Mouse (Mus musculus): ENCODE measurements at regions not wholly inside any gene's neighbourhood (a gene's known extent, or its start where the extent isn't known, plus 50 kb on each side); places are given as distances from the start of the nearest gene placed in this dataset.

- no peak for ATAC-seq (ENCODE audit: low read depth)
- Histone ChIP-seq H3K36me3 (ENCODE audit: control insufficient read depth, insufficient read depth, low read length) (no peaks in the 10 kb centered on the region), H3K4me2 (ENCODE audit: low read depth, low read length) (no peak overlapping the region), H3K27ac (ENCODE audit: low read length) (no peak overlapping the region), H3K27me3 (ENCODE audit: control insufficient read depth, insufficient read depth, low read depth, low read length) (no peaks in the 10 kb centered on the region), H3K4me1 (replicated peaks; ENCODE audit: control insufficient read depth, insufficient read depth, low read length) (no peaks in the 10 kb centered on the region), H3K4me3 (ENCODE audit: low read length) (no peak overlapping the region), H3K9me3 (ENCODE audit: control insufficient read depth, low read length) (peaks cover 3% of the 10 kb centered on the region; the same call in 1 of the 2 replicates), H3K9ac (ENCODE audit: low read length) (no peak overlapping the region)
- WGBS = 52% methylated on average over 17 of the region's 17 CpGs
Observed at GRCm38 (mm10) chr9:113380408-113381129, 327.5 kb downstream of the Pdcd6ip start.

DNA sequence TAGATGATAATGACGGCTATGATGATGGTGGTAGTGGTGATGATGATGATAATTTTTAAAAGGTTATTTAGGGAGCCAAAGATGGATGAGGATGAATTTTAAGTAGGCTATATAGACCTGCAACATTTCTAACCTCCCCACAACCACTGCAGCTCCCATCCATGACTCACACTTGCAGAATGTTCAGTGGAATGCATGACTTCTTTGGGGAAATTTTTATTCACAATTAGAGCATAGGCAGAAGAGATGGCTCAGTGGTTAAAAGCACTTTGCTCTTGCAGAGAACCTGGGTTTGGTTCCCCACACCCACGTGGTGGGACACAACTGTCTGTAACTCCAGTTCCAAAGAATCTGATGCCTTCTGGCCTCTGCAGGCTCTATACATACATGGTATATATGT lies 329.5 kb downstream of the Pdcd6ip start:
- WGBS = 64% methylated on average over 2 of the region's 2 CpGs
- no peaks in the 10 kb centered on the region for H3K4me1 ChIP-seq (replicated peaks; ENCODE audit: control insufficient read depth, insufficient read depth, low read length)

GRCm38 (mm10) chr9:113371718-113372306 lies 336.2 kb downstream of the Pdcd6ip start:
- ATAC-seq (ENCODE audit: low read depth) = no peak
- Histone ChIP-seq H3K36me3 (ENCODE audit: control insufficient read depth, insufficient read depth, low read length) (no peaks in the 10 kb centered on the region), H3K9ac (ENCODE audit: low read length) (no peak overlapping the region), H3K4me2 (ENCODE audit: low read depth, low read length) (no peak overlapping the region), H3K4me1 (replicated peaks; ENCODE audit: control insufficient read depth, insufficient read depth, low read length) (no peaks in the 10 kb centered on the region), H3K27ac (ENCODE audit: low read length) (no peak overlapping the region), H3K4me3 (ENCODE audit: low read length) (no peak overlapping the region), H3K9me3 (ENCODE audit: control insufficient read depth, low read length) (no peaks in the 10 kb centered on the region), H3K27me3 (ENCODE audit: control insufficient read depth, insufficient read depth, low read depth, low read length) (no peaks in the 10 kb centered on the region)
- WGBS = 73% methylated on average over 7 of the region's 7 CpGs

More for the DNA sequence above, 329.5 kb downstream of the Pdcd6ip start:
- ATAC-seq (ENCODE audit: low read depth) = no peak
- Histone ChIP-seq H3K36me3 (ENCODE audit: control insufficient read depth, insufficient read depth, low read length) (no peaks in the 10 kb centered on the region), H3K4me3 (ENCODE audit: low read length) (no peak overlapping the region), H3K9me3 (ENCODE audit: control insufficient read depth, low read length) (no peaks in the 10 kb centered on the region), H3K9ac (ENCODE audit: low read length) (no peak overlapping the region), H3K27ac (ENCODE audit: low read length) (no peak overlapping the region), H3K27me3 (ENCODE audit: control insufficient read depth, insufficient read depth, low read depth, low read length) (no peaks in the 10 kb centered on the region), H3K4me2 (ENCODE audit: low read depth, low read length) (no peak overlapping the region)

GRCm38 (mm10) chr9:113347942-113348341 lies 360.1 kb downstream of the Pdcd6ip start:
- WGBS = 67% methylated on average over 5 of the region's 5 CpGs
- no peak overlapping the region for H3K4me2 ChIP-seq (ENCODE audit: low read depth, low read length)
- H3K36me3 ChIP-seq (ENCODE audit: control insufficient read depth, insufficient read depth, low read length) = no peaks in the 10 kb centered on the region
- H3K27me3 ChIP-seq (ENCODE audit: control insufficient read depth, insufficient read depth, low read depth, low read length) = no peaks in the 10 kb centered on the region
- H3K27ac ChIP-seq (ENCODE audit: low read length) = no peak overlapping the region
- no peaks in the 10 kb centered on the region for H3K4me1 ChIP-seq (replicated peaks; ENCODE audit: control insufficient read depth, insufficient read depth, low read length)
- ATAC-seq (ENCODE audit: low read depth) = no peak
- H3K4me3 ChIP-seq (ENCODE audit: low read length) = no peak overlapping the region
- no peaks in the 10 kb centered on the region for H3K9me3 ChIP-seq (ENCODE audit: control insufficient read depth, low read length)
- no peak overlapping the region for H3K9ac ChIP-seq (ENCODE audit: low read length)

DNA sequence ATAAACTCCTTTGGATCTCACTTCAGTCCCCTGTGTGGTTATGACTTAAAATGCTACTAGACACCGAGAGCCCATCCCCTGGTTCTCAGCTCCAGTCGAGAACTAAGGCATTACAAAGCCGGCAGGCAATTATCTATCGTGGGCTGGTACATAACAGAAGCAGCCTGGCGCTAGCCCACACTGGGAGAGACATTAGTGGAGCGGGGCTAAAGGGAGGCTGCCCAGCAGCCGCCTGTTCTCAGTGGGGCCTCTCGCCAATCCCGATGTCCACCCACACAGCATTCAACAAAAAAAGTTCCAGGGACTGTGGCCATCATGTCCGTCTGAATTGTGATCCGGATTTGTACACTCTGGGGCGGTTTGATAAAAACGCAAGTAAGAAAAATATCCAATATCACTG lies 361.5 kb downstream of the Pdcd6ip start:
- Histone ChIP-seq H3K4me1 (replicated peaks; ENCODE audit: control insufficient read depth, insufficient read depth, low read length) (no peaks in the 10 kb centered on the region), H3K4me3 (ENCODE audit: low read length) (no peak overlapping the region), H3K4me2 (ENCODE audit: low read depth, low read length) (no peak overlapping the region), H3K9ac (ENCODE audit: low read length) (no peak overlapping the region), H3K9me3 (ENCODE audit: control insufficient read depth, low read length) (no peaks in the 10 kb centered on the region), H3K27me3 (ENCODE audit: control insufficient read depth, insufficient read depth, low read depth, low read length) (no peaks in the 10 kb centered on the region), H3K36me3 (ENCODE audit: control insufficient read depth, insufficient read depth, low read length) (no peaks in the 10 kb centered on the region), H3K27ac (ENCODE audit: low read length) (no peak overlapping the region)
- 67% methylated on average over 13 of the region's 13 CpGs for WGBS
- no peak for ATAC-seq (ENCODE audit: low read depth)

DNA sequence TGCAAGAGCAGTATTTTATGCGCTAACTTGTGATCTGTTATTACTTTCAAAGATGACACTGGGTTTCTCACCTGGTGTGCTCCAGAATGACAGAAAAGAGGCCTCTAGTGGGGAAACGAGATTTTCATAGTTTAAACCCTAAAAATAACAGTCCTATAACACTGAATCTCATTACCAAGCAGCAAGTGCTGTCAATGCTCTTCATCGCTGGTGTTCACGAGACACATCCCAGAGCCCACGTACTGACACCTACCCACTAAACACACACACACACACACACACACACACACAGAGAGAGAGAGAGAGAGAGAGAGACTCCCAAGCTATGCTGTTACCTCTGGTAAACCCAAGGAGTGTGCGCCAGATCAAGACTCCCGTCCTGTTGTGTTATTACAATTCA lies 365.9 kb downstream of the Pdcd6ip start:
- Histone ChIP-seq H3K4me2 (ENCODE audit: low read depth, low read length) (no peak overlapping the region), H3K27me3 (ENCODE audit: control insufficient read depth, insufficient read depth, low read depth, low read length) (no peaks in the 10 kb centered on the region), H3K4me3 (ENCODE audit: low read length) (no peak overlapping the region), H3K4me1 (replicated peaks; ENCODE audit: control insufficient read depth, insufficient read depth, low read length) (no peaks in the 10 kb centered on the region), H3K9me3 (ENCODE audit: control insufficient read depth, low read length) (no peaks in the 10 kb centered on the region), H3K9ac (ENCODE audit: low read length) (no peak overlapping the region), H3K36me3 (ENCODE audit: control insufficient read depth, insufficient read depth, low read length) (no peaks in the 10 kb centered on the region), H3K27ac (ENCODE audit: low read length) (no peak overlapping the region)
- WGBS = 68% methylated on average over 7 of the region's 7 CpGs
- no peak for ATAC-seq (ENCODE audit: low read depth)

DNA sequence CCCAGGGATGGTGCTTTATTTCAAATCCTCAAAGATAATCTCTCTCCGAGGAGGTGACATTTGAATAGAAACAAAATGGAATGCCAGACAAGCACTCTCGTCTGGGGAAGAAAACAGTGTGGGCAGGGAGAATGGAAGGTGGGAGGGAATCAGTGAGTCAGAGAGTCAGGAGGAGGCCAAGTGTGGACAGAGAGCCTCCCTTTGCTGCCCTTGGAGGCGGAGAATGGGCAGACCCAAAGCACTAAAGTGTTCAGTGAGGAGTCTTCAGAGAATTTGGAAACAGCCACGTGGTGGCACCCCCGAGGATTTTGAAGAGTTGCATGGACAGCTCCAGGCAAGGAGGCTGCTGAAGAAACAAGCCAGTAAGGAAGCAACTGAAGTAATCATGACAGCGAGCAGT lies 367.2 kb downstream of the Pdcd6ip start:
- H3K4me1 ChIP-seq (replicated peaks; ENCODE audit: control insufficient read depth, insufficient read depth, low read length) = no peaks in the 10 kb centered on the region
- no peak overlapping the region for H3K27ac ChIP-seq (ENCODE audit: low read length)
- H3K36me3 ChIP-seq (ENCODE audit: control insufficient read depth, insufficient read depth, low read length) = no peaks in the 10 kb centered on the region
- ATAC-seq (ENCODE audit: low read depth) = no peak
- H3K4me2 ChIP-seq (ENCODE audit: low read depth, low read length) = no peak overlapping the region
- H3K4me3 ChIP-seq (ENCODE audit: low read length) = no peak overlapping the region
- H3K9me3 ChIP-seq (ENCODE audit: control insufficient read depth, low read length) = no peaks in the 10 kb centered on the region
- 49% methylated on average over 6 of the region's 6 CpGs for WGBS
- H3K27me3 ChIP-seq (ENCODE audit: control insufficient read depth, insufficient read depth, low read depth, low read length) = no peaks in the 10 kb centered on the region
- no peak overlapping the region for H3K9ac ChIP-seq (ENCODE audit: low read length)

- H3K4me1 ChIP-seq (replicated peaks; ENCODE audit: control insufficient read depth, insufficient read depth, low read length) = no peaks in the 10 kb centered on the region
- H3K27ac ChIP-seq (ENCODE audit: low read length) = no peak overlapping the region
- 76% methylated on average over 3 of the region's 3 CpGs for WGBS
- no peak overlapping the region for H3K9ac ChIP-seq (ENCODE audit: low read length)
- no peak for ATAC-seq (ENCODE audit: low read depth)
- no peaks in the 10 kb centered on the region for H3K36me3 ChIP-seq (ENCODE audit: control insufficient read depth, insufficient read depth, low read length)
- no peak overlapping the region for H3K4me2 ChIP-seq (ENCODE audit: low read depth, low read length)
- no peak overlapping the region for H3K4me3 ChIP-seq (ENCODE audit: low read length)
- no peaks in the 10 kb centered on the region for H3K27me3 ChIP-seq (ENCODE audit: control insufficient read depth, insufficient read depth, low read depth, low read length)
- H3K9me3 ChIP-seq (ENCODE audit: control insufficient read depth, low read length) = peaks cover 2% of the 10 kb centered on the region; the same call in 1 of the 2 replicates
Observed at GRCm38 (mm10) chr9:113340036-113340435, 368.0 kb downstream of the Pdcd6ip start.

GRCm38 (mm10) chr9:113324489-113324888 lies 383.6 kb downstream of the Pdcd6ip start:
- no peak overlapping the region for H3K27ac ChIP-seq (ENCODE audit: low read length)

More at GRCm38 (mm10) chr9:113324489-113324888, 383.6 kb downstream of the Pdcd6ip start:
- no peaks in the 10 kb centered on the region for H3K27me3 ChIP-seq (ENCODE audit: control insufficient read depth, insufficient read depth, low read depth, low read length)
- H3K9me3 ChIP-seq (ENCODE audit: control insufficient read depth, low read length) = no peaks in the 10 kb centered on the region
- WGBS = 57% methylated on average over 3 of the region's 3 CpGs
- H3K36me3 ChIP-seq (ENCODE audit: control insufficient read depth, insufficient read depth, low read length) = no peaks in the 10 kb centered on the region
- no peak overlapping the region for H3K4me2 ChIP-seq (ENCODE audit: low read depth, low read length)
- ATAC-seq (ENCODE audit: low read depth) = no peak
- H3K4me3 ChIP-seq (ENCODE audit: low read length) = no peak overlapping the region
- no peak overlapping the region for H3K9ac ChIP-seq (ENCODE audit: low read length)
- no peaks in the 10 kb centered on the region for H3K4me1 ChIP-seq (replicated peaks; ENCODE audit: control insufficient read depth, insufficient read depth, low read length)
